Mouse (Mus musculus): ENCODE results near the gene Immt. TPM values are rescaled to one million over a fixed set of nuclear protein-coding genes. Genes with fewer than 3 reads are reported as not detected.

The Immt gene
- total RNA-seq (2023): 10 to 100 TPM; 80.7 to 85.8 TPM

DNA sequence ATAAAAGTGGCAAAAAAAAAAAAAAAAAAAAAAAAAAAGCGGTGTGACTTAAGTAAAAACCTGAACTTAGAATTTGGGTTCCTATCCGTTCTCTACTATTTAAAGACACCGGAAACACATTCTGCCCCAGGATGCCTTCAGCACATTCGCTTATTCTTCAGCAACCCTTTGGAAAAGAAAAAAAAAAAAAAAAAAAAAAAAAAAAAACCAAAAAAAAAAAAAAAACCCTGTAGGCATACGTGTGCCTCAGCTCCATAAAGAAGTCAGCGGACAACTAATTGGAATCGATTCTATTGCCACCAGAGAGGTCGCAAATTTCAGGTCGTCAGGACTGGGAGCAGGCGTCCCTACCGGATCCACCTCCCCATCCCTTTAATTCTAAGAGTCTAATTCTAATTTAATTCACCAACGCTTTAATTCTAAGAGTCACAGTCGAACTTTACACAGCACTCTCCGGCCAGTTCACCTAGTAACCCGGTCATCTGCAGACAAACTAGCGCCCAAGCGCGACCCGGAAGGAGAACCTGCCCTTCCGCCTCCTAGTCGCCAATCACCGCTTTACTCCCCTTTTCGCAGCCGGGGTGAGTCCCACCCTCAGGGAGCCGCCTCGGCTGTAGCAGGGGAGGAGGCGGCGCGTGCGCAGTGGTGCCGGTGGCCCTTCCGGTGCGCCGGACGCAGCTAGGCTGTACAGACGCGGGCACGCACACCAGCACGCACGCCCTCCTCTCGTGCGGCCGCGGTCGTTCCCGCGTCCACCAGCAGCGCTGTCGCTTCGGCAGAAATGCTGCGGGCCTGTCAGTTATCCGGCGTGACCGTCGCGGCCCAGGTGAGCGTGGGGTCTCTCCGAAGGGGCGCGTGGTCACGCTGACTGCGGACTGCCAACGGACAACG, at the start of gene Immt:
Gene Immt, plus strand, starts transcription at position 642 of the 891 bp plus-strand sequence.

DNA sequence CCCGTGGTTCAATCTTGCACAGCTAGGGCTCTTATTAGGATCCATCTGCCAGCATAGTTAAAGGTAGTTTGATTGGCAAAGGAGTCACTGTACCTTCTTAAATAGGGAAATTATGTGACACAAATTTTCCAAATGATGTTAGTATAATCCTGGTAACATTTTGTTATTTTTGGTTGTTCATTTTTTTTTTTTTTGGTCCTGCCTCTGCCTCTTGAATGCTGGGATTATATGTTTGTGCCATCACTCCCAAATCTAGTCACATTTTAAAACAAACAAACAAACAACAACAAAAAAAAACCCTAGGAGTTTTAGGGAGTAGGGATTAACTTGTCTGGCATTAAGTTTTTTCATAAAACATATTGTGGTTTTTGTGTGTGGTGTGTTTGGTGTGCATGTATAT, 4.3 kb upstream of the Immt start, which contains the start of gene Mrpl35:
Gene Mrpl35, minus strand, starts transcription at position 101 of the 400 bp plus-strand sequence.

DNA sequence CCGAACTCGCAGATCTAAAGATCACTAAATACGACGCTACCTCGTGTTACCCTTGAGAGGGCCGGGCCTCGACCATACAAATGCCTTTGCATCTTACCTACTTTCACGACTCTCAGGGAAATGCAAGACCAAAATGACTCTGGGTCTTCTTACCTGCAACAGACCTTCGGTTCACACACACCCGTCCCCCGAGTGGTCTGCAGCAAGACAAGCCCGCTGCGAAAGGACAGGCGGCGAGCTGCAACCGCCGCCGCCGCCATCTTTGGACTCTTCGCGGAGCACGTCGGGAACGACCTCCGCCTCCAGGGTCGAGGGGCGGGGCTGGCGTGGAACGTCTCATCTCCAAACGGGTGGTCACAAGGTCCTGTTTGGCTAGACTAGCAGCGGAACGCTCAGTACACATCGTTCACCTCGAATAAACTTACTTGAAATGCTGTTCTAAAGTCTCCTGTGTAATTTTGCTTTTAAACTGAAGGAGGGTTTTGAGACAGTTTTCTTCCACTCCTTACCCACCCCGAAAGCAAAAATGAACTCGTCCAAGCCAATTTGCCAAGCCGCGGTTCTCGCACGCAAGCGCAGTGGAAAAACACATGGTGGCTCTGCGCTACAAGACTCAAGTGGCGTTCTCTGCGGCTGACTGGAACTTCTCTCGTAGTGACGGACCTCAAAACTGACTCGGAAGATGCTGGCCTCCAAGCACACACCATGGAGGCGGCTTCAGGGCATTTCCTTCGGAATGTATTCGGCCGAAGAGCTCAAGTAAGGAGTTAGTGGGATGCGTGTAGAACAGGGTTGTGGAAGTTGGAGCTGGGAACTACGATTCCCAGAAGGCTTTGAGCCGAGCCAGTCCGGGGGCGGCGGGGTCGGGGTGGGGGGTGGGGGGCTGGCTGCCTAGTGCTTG, 77.6 kb downstream of the Immt start, which contains the start of the genes Ptcd3 and Polr1a:
Gene Ptcd3, minus strand, starts transcription at position 270 of the 901 bp plus-strand sequence.
Gene Polr1a, plus strand, starts transcription at position 573 of the 901 bp plus-strand sequence.

Other genes starting within 250 kb of the Immt start
- gene Kdm3a, start 198.3 kb upstream of the Immt start, total RNA-seq (2023): 10 to 100 TPM; 72.9 to 74.6 TPM
- gene Reep1, start 123.8 kb upstream of the Immt start, total RNA-seq (2023): not detected
- gene Mrpl35, start 4.4 kb upstream of the Immt start, total RNA-seq (2023): 10 to 100 TPM; 16.0 to 16.5 TPM
- 10 to 100 TPM; 40.9 to 42.3 TPM for gene Ptcd3, start 77.4 kb downstream of the Immt start, total RNA-seq (2023)
- 10 to 100 TPM; 27.9 to 47.7 TPM for gene Polr1a, start 77.7 kb downstream of the Immt start, total RNA-seq (2023)

Measured in monocyte, adult 59 days (primary cell).